Mouse (Mus musculus) heart, postnatal 0 days (tissue): ENCODE data around the gene Lrpprc.

Source experiments
- CTCF ChIP-seq: IDR thresholded peaks from 2 replicates; pipeline ENCODE4 v1.5.1; 2016; ENCODE audit warnings: antibody characterized with exemption, control low read depth, low read depth
- EP300 ChIP-seq: IDR thresholded peaks from 2 replicates; pipeline ENCODE4 v1.6.1; 2016; ENCODE audit warnings: antibody characterized with exemption, low read depth

GRCm38 (mm10) chr17:84751630-84752191 is 38.9 kb downstream of the Lrpprc start:
- TF ChIP-seq CTCF (no peak), EP300 (no peak)
